Mouse (Mus musculus): ENCODE results near the gene Gm21292. TPM values are rescaled to one million over a fixed set of nuclear protein-coding genes. Genes with fewer than 3 reads are reported as not detected.
"Not testable (repeated sequence)": the region's sequence is repeated elsewhere in the genome, so short reads cannot be mapped to it uniquely, and the experiment has no call there.

Gm21292 gene
- not detected for total RNA-seq (2021)
- long read RNA-seq = 0 reads

DNA sequence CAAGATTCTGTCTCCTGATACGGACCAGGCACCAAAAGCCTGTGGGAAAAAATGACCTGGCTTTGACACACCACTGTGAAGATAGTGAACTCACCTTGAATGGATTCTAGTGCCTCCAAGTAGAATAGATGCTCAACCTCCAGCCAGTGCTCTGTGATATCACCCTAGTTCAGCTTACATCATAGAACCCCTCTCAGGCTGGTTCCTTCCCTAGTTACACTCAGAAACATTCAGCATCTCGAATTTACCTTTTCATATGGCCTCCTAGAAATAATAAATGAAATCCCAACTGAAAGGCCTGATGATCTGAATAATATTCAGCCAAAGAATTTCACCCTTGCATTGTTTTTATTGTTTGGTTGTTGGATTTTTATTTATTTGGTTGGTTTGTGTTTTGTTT, at the start of gene Gm21292:
Gene Gm21292 (minus strand): TSS at position 101 of the 400 bp plus-strand sequence.
- DNase-seq (ENCODE audit: low spot score in 2 of 2) = not testable (repeated sequence)

Other genes with a start within 250 kb of the Gm21292 start
- not detected for gene Gm21721, start 68.3 kb upstream of the Gm21292 start, total RNA-seq (2021)
- gene Gm21812, start 213.3 kb upstream of the Gm21292 start, total RNA-seq (2021) = not detected

Measured in layer of hippocampus, adult 18-20 months (tissue).